Mouse (Mus musculus): ENCODE measurements around the gene Phykpl. TPM values are rescaled to one million over a fixed set of nuclear protein-coding genes. Genes with fewer than 3 reads are reported as not detected.

Phykpl gene
- total and polyA plus RNA-seq, 2 experiments, result 12.7 to 23.7 TPM

DNA sequence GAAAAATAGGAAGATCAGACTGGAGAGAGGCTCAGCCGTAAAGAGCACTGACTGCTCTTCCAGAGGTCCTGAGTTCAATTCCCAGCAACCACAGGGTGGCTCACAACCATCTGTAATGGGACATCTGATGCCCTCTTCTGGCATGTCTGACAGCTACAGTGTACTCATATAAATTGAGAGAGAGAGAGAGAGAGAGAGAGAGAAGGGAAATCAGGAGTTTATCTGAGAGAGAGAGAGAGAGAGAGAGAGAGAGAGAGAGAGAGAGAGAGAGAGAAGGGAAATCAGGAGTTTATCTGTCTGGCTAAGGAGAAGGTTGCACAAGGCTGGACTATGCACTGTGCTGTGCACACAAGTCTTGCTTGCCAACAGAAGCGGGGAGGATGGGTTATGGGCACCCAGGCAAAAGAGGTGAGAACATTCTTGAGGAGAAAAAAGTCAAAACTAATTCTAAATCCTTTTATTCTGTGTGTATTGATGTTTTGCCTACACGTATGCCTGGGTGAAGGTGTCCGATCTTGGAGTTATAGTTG is 68.4 kb downstream of the Phykpl start:
- Histone ChIP-seq H3K36me3 (ENCODE audit: control insufficient read depth, insufficient read depth, low read length) (no peaks in the 10 kb centered on the region), H3K27me3 (ENCODE audit: control insufficient read depth, insufficient read depth, low read length) (no peaks in the 10 kb centered on the region), H3K4me3 (ENCODE audit: insufficient read depth, low read depth, low read length) (no peak overlapping the region), H3K9ac (ENCODE audit: low read depth, low read length) (no peak overlapping the region), H3K79me2 (ENCODE audit: control insufficient read depth, insufficient read depth, low read length) (peaks cover 6% of the 10 kb centered on the region; the same call in 1 of the 2 replicates), H3K4me1 (ENCODE audit: control insufficient read depth, insufficient read depth, low read length) (peaks cover 38% of the 10 kb centered on the region), H3K27ac (replicated peaks; ENCODE audit: insufficient read depth, low read depth, low read length) (peak overlapping the region; percentile 53)
- TF ChIP-seq POLR2A (IDR thresholded peaks at IDR 0.05; ENCODE audit: extremely low read depth, insufficient read depth, low read length) (no peak), CTCF (IDR thresholded peaks at IDR 0.05; ENCODE audit: low read depth, low read length) (no peak)
- peak; percentile 97 for DNase-seq (ENCODE audit: extremely low read depth, low read depth, low spot score)
- 24% methylated on average over 4 of the region's 4 CpGs for WGBS

DNA sequence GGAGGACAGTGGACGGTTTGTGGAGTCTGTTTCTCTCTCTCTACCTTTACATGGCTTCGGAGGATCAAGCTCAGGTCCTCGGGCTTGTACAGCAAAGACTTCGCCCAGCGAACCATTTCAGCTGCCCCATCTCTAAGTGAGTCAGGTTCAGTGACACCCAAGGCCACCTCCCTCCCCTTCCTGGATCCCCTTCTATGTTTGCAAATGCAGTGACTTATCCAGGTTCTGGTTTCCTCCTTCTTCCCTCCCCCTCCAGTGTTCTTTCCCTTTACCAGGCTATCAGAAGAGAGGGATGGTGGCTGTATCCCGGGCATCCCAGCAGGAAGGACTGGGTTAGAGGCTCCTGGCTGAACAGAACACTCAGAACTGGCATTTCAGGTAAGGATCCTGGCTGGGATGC is 69.2 kb downstream of the Phykpl start:
- WGBS, result 41% methylated on average over 6 of the region's 6 CpGs
- no peaks in the 10 kb centered on the region for H3K36me3 ChIP-seq (ENCODE audit: control insufficient read depth, insufficient read depth, low read length)
- H3K9ac ChIP-seq (ENCODE audit: low read depth, low read length), result peak overlapping the region; percentile 22; the same call in 1 of the 2 replicates
- no peak overlapping the region for H3K4me3 ChIP-seq (ENCODE audit: insufficient read depth, low read depth, low read length)
- H3K27ac ChIP-seq (replicated peaks; ENCODE audit: insufficient read depth, low read depth, low read length), result peak overlapping the region; percentile 48
- TF ChIP-seq CTCF (IDR thresholded peaks at IDR 0.05; ENCODE audit: low read depth, low read length) (no peak), POLR2A (IDR thresholded peaks at IDR 0.05; ENCODE audit: extremely low read depth, insufficient read depth, low read length) (no peak)
- H3K79me2 ChIP-seq (ENCODE audit: control insufficient read depth, insufficient read depth, low read length), result peaks cover 6% of the 10 kb centered on the region; the same call in 1 of the 2 replicates
- no peaks in the 10 kb centered on the region for H3K27me3 ChIP-seq (ENCODE audit: control insufficient read depth, insufficient read depth, low read length)
- DNase-seq (ENCODE audit: extremely low read depth, low read depth, low spot score), result peak; percentile 64
- peaks cover 43% of the 10 kb centered on the region for H3K4me1 ChIP-seq (ENCODE audit: control insufficient read depth, insufficient read depth, low read length)

Other genes starting within 250 kb of the Phykpl start
- 96.9 and 104 TPM in 2 replicates for gene Hnrnpab, start 22.1 kb downstream of the Phykpl start, total RNA-seq (2014; rRNA removed)
- gene Hnrnpab, start 22.1 kb downstream of the Phykpl start, polyA plus RNA-seq (2012; rRNA removed), result 103 and 105 TPM in 2 replicates
- gene Nhp2, start 35.0 kb downstream of the Phykpl start, total RNA-seq (2014; rRNA removed), result 26.4 and 29.4 TPM in 2 replicates
- gene Nhp2, start 35.0 kb downstream of the Phykpl start, polyA plus RNA-seq (2012; rRNA removed), result 31.4 and 33.8 TPM in 2 replicates
- gene Rmnd5b, start 51.1 kb downstream of the Phykpl start, total RNA-seq (2014; rRNA removed), result 8.9 and 10.3 TPM in 2 replicates
- gene Rmnd5b, start 51.1 kb downstream of the Phykpl start, polyA plus RNA-seq (2012; rRNA removed), result 44.9 and 46.6 TPM in 2 replicates
- gene N4bp3, start 66.1 kb downstream of the Phykpl start, total RNA-seq (2014; rRNA removed), result 1.6 and 2.4 TPM in 2 replicates
- gene N4bp3, start 66.1 kb downstream of the Phykpl start, polyA plus RNA-seq (2012; rRNA removed), result 5.7 and 6.4 TPM in 2 replicates
- gene D930048N14Rik, start 66.2 kb downstream of the Phykpl start, total RNA-seq (2014; rRNA removed), result 1.3 and 1.7 TPM in 2 replicates
- 10.3 and 10.9 TPM in 2 replicates for gene D930048N14Rik, start 66.2 kb downstream of the Phykpl start, polyA plus RNA-seq (2012; rRNA removed)
- 30.5 and 32.2 TPM in 2 replicates for gene 0610009B22Rik, start 104.1 kb downstream of the Phykpl start, total RNA-seq (2014; rRNA removed)
- gene 0610009B22Rik, start 104.1 kb downstream of the Phykpl start, polyA plus RNA-seq (2012; rRNA removed), result 17.7 and 21.6 TPM in 2 replicates
- 45.1 and 51.1 TPM in 2 replicates for gene Sec24a, start 178.9 kb downstream of the Phykpl start, total RNA-seq (2014; rRNA removed)
- gene Sec24a, start 178.9 kb downstream of the Phykpl start, polyA plus RNA-seq (2012; rRNA removed), result 30.6 and 35.3 TPM in 2 replicates
- gene Sar1b, start 178.9 kb downstream of the Phykpl start, total RNA-seq (2014; rRNA removed), result 257 and 370 TPM in 2 replicates
- gene Sar1b, start 178.9 kb downstream of the Phykpl start, polyA plus RNA-seq (2012; rRNA removed), result 61.0 and 75.6 TPM in 2 replicates